Mouse (Mus musculus): ENCODE measurements around the gene Mical2. TPM values are rescaled to one million over a fixed set of nuclear protein-coding genes. Genes with fewer than 3 reads are reported as not detected.

The Mical2 gene
- polyA plus RNA-seq, 1 experiment from 2014 or later, result 1.9 TPM

DNA sequence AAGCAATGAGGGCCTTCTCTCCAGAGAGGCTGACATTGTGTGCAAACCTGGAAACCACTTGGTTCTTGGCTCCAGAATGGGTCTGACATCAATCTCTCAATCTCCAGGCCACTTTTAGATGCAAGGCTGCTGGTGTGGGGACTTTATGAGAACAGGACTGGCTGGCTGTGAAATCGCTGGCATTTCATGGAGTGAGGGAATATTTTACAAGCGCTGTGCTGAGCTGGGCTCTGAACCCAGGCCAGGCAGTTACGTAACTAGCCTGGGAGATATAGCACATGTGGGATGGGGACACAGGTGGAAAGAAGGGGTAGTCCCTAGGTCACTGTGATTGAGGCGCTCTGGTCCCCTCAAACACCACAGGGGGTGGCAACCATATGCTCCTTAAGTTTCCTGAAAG, 33.4 kb upstream of the Mical2 start:
- H3K27ac ChIP-seq (ENCODE audit: low read depth, low read length), result no peak overlapping the region
- no peaks in the 10 kb centered on the region for H3K9me3 ChIP-seq (ENCODE audit: control insufficient read depth, low read length)
- no peak overlapping the region for H3K4me3 ChIP-seq (ENCODE audit: low read depth, low read length)
- ATAC-seq (replicated peaks; ENCODE audit: low FRiP score) (no peak), DNase-seq (ENCODE audit: low spot score) (no peak)
- 89% methylated on average over 4 of the region's 4 CpGs for WGBS
- H3K27me3 ChIP-seq (ENCODE audit: control insufficient read depth, insufficient read depth, low read length), result no peaks in the 10 kb centered on the region
- no peaks in the 10 kb centered on the region for H3K4me1 ChIP-seq (replicated peaks; ENCODE audit: control insufficient read depth, insufficient read depth, low read length)
- H3K36me3 ChIP-seq (ENCODE audit: control insufficient read depth, insufficient read depth, low read length), result no peaks in the 10 kb centered on the region
- no peak overlapping the region for H3K9ac ChIP-seq (ENCODE audit: low read length)
- H3K4me2 ChIP-seq (ENCODE audit: low read depth, low read length, severe bottlenecking), result no peak overlapping the region

DNA sequence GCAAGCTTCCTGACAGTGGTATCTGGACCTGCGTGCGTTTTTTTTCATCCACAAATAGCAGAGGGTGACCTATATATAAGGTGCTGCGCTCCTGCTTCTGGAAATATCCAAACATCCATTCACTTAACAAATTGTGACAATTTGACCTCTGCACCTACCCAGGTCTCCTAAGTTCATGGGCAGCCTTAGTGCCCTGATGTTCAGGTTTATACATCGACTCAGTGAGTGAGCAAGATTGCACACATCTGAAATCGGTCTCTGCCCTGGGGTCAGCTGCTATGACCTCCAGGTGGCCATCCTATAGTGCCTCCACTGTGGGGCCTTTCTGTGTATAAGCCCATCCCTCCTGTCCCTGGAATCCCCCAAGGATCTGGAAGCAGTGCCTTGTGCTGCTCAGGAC, 32.9 kb upstream of the Mical2 start:
- ATAC-seq (replicated peaks; ENCODE audit: low FRiP score) (no peak), DNase-seq (ENCODE audit: low spot score) (no peak)
- H3K4me1 ChIP-seq (replicated peaks; ENCODE audit: control insufficient read depth, insufficient read depth, low read length), result no peaks in the 10 kb centered on the region
- no peak overlapping the region for H3K4me2 ChIP-seq (ENCODE audit: low read depth, low read length, severe bottlenecking)
- H3K27me3 ChIP-seq (ENCODE audit: control insufficient read depth, insufficient read depth, low read length), result no peaks in the 10 kb centered on the region
- H3K27ac ChIP-seq (ENCODE audit: low read depth, low read length), result no peak overlapping the region
- no peaks in the 10 kb centered on the region for H3K36me3 ChIP-seq (ENCODE audit: control insufficient read depth, insufficient read depth, low read length)
- H3K9ac ChIP-seq (ENCODE audit: low read length), result no peak overlapping the region
- H3K4me3 ChIP-seq (ENCODE audit: low read depth, low read length), result no peak overlapping the region
- no peaks in the 10 kb centered on the region for H3K9me3 ChIP-seq (ENCODE audit: control insufficient read depth, low read length)
- 90% methylated on average over 5 of the region's 5 CpGs for WGBS

DNA sequence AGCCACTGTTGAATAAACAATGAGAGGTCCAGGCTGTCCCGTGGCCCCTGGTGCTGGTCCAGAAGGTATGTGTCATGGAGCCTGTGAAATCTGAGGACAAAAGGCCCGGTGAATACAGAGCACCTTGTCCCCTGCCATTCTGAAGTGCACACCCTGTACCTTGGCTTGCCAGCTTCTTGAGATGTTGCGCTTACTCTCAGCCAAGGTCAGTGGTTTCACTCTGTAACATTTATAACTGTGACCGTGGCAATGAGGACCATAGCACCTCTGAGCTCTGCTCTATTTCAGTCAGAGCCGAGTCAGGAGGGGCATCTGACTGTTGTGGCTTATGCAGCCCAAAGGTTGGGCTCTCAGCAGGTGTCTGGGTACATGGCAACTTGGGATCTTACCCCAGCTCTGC, 31.4 kb upstream of the Mical2 start:
- DNase-seq (ENCODE audit: low spot score) (no peak), ATAC-seq (replicated peaks; ENCODE audit: low FRiP score) (no peak)
- Histone ChIP-seq H3K4me1 (replicated peaks; ENCODE audit: control insufficient read depth, insufficient read depth, low read length) (no peaks in the 10 kb centered on the region), H3K4me3 (ENCODE audit: low read depth, low read length) (no peak overlapping the region), H3K9ac (ENCODE audit: low read length) (no peak overlapping the region), H3K36me3 (ENCODE audit: control insufficient read depth, insufficient read depth, low read length) (no peaks in the 10 kb centered on the region), H3K27ac (ENCODE audit: low read depth, low read length) (no peak overlapping the region), H3K27me3 (ENCODE audit: control insufficient read depth, insufficient read depth, low read length) (no peaks in the 10 kb centered on the region), H3K9me3 (ENCODE audit: control insufficient read depth, low read length) (no peaks in the 10 kb centered on the region), H3K4me2 (ENCODE audit: low read depth, low read length, severe bottlenecking) (no peak overlapping the region)
- 83% methylated on average over 5 of the region's 5 CpGs for WGBS

DNA sequence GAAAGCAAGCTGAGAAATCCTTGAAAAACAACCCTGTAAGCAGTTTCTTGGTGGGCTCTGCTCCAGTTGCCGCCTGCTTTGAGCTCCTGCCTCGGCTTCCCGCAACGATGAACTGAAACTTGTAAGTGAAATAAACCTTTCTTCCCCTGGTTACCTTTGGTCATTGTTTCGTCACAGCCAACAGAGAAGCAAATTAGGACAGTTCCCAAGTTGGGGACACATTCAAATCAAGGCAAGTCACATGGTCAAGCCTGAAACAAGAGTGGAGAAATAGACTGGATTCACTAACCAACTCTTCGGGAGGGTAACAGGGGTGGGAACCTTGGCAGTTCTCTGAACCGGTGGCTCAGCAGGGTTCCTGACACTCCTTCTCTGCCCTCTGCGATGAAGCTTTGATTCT, 28.2 kb upstream of the Mical2 start:
- no peak for DNase-seq (ENCODE audit: low spot score)
- no peak for ATAC-seq (replicated peaks; ENCODE audit: low FRiP score)
- no peak overlapping the region for H3K4me2 ChIP-seq (ENCODE audit: low read depth, low read length, severe bottlenecking)
- H3K27ac ChIP-seq (ENCODE audit: low read depth, low read length), result no peak overlapping the region
- no peak overlapping the region for H3K4me3 ChIP-seq (ENCODE audit: low read depth, low read length)
- no peaks in the 10 kb centered on the region for H3K27me3 ChIP-seq (ENCODE audit: control insufficient read depth, insufficient read depth, low read length)
- 84% methylated on average over 8 of the region's 8 CpGs for WGBS
- H3K4me1 ChIP-seq (replicated peaks; ENCODE audit: control insufficient read depth, insufficient read depth, low read length), result no peaks in the 10 kb centered on the region
- H3K9me3 ChIP-seq (ENCODE audit: control insufficient read depth, low read length), result no peaks in the 10 kb centered on the region
- no peak overlapping the region for H3K9ac ChIP-seq (ENCODE audit: low read length)
- H3K36me3 ChIP-seq (ENCODE audit: control insufficient read depth, insufficient read depth, low read length), result no peaks in the 10 kb centered on the region

- no peak overlapping the region for H3K4me2 ChIP-seq (ENCODE audit: low read depth, low read length, severe bottlenecking)
- H3K36me3 ChIP-seq (ENCODE audit: control insufficient read depth, insufficient read depth, low read length), result no peaks in the 10 kb centered on the region
- H3K4me1 ChIP-seq (replicated peaks; ENCODE audit: control insufficient read depth, insufficient read depth, low read length), result no peaks in the 10 kb centered on the region
- H3K9me3 ChIP-seq (ENCODE audit: control insufficient read depth, low read length), result no peaks in the 10 kb centered on the region
- H3K27me3 ChIP-seq (ENCODE audit: control insufficient read depth, insufficient read depth, low read length), result no peaks in the 10 kb centered on the region
- 66% methylated on average over 3 of the region's 3 CpGs for WGBS
- no peak overlapping the region for H3K27ac ChIP-seq (ENCODE audit: low read depth, low read length)
- no peak overlapping the region for H3K4me3 ChIP-seq (ENCODE audit: low read depth, low read length)
- H3K9ac ChIP-seq (ENCODE audit: low read length), result no peak overlapping the region
- no peak for DNase-seq (ENCODE audit: low spot score)
- ATAC-seq (replicated peaks; ENCODE audit: low FRiP score), result no peak
Measured at GRCm38 (mm10) chr7:112199343-112199742, 26.3 kb upstream of the Mical2 start.

GRCm38 (mm10) chr7:112200761-112201160, 24.9 kb upstream of the Mical2 start:
- DNase-seq (ENCODE audit: low spot score), result no peak
- H3K27me3 ChIP-seq (ENCODE audit: control insufficient read depth, insufficient read depth, low read length), result no peaks in the 10 kb centered on the region
- H3K4me2 ChIP-seq (ENCODE audit: low read depth, low read length, severe bottlenecking), result no peak overlapping the region
- no peaks in the 10 kb centered on the region for H3K9me3 ChIP-seq (ENCODE audit: control insufficient read depth, low read length)
- no peaks in the 10 kb centered on the region for H3K36me3 ChIP-seq (ENCODE audit: control insufficient read depth, insufficient read depth, low read length)
- H3K9ac ChIP-seq (ENCODE audit: low read length), result no peak overlapping the region
- H3K27ac ChIP-seq (ENCODE audit: low read depth, low read length), result no peak overlapping the region
- H3K4me3 ChIP-seq (ENCODE audit: low read depth, low read length), result no peak overlapping the region
- no peaks in the 10 kb centered on the region for H3K4me1 ChIP-seq (replicated peaks; ENCODE audit: control insufficient read depth, insufficient read depth, low read length)
- ATAC-seq (replicated peaks; ENCODE audit: low FRiP score), result no peak
- 46% methylated on average over 4 of the region's 4 CpGs for WGBS

DNA sequence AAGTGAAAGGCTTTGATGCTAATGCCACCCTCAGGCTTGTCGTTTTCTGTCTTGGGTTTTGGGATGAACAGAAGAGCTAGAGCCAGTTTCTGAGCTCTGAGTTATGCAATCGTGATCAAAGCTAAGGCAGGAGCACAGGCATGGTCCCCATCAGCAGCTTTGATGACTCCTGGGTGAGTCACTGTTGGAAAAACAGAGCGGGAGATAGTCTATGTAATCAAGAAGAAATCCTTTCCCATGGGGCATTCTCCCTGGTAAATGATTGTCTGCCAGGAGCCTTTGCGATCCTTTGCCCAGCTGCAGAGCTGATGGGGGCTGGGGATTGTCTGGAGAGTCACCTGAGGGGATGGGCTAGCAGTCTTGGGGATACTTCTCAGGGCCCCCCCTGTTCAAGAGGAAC, 23.5 kb upstream of the Mical2 start:
- WGBS, result 74% methylated on average over 4 of the region's 4 CpGs
- H3K4me3 ChIP-seq (ENCODE audit: low read depth, low read length), result no peak overlapping the region

DNA sequence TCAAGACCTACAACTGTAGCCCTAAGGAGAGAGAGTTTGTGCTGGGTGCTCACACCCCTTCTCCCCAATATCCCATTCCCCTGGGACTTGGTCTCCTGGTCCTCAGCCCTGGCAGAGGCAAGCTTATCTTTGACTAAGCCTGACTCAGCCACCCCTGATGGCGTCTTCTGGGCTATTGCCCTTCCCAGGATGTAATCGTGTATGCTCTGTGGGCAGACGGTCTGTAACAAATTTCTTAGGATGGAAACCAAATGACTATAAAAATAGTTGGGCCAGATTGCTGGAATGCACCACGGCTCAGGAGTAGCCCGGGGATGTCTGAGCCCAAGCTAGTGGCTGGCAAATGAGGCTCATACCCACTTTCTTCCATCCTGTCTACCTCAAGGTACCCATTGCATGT, 22.8 kb upstream of the Mical2 start:
- H3K36me3 ChIP-seq (ENCODE audit: control insufficient read depth, insufficient read depth, low read length), result no peaks in the 10 kb centered on the region
- ATAC-seq (replicated peaks; ENCODE audit: low FRiP score) (no peak), DNase-seq (ENCODE audit: low spot score) (no peak)
- WGBS, result 85% methylated on average over 5 of the region's 5 CpGs
- no peaks in the 10 kb centered on the region for H3K9me3 ChIP-seq (ENCODE audit: control insufficient read depth, low read length)
- no peak overlapping the region for H3K4me2 ChIP-seq (ENCODE audit: low read depth, low read length, severe bottlenecking)
- H3K9ac ChIP-seq (ENCODE audit: low read length), result no peak overlapping the region
- no peak overlapping the region for H3K4me3 ChIP-seq (ENCODE audit: low read depth, low read length)
- H3K27ac ChIP-seq (ENCODE audit: low read depth, low read length), result no peak overlapping the region
- no peaks in the 10 kb centered on the region for H3K27me3 ChIP-seq (ENCODE audit: control insufficient read depth, insufficient read depth, low read length)
- no peaks in the 10 kb centered on the region for H3K4me1 ChIP-seq (replicated peaks; ENCODE audit: control insufficient read depth, insufficient read depth, low read length)

More for the DNA sequence above, 23.5 kb upstream of the Mical2 start:
- ATAC-seq (replicated peaks; ENCODE audit: low FRiP score), result no peak
- H3K4me1 ChIP-seq (replicated peaks; ENCODE audit: control insufficient read depth, insufficient read depth, low read length), result no peaks in the 10 kb centered on the region
- no peak overlapping the region for H3K9ac ChIP-seq (ENCODE audit: low read length)
- H3K9me3 ChIP-seq (ENCODE audit: control insufficient read depth, low read length), result no peaks in the 10 kb centered on the region
- no peaks in the 10 kb centered on the region for H3K27me3 ChIP-seq (ENCODE audit: control insufficient read depth, insufficient read depth, low read length)
- H3K27ac ChIP-seq (ENCODE audit: low read depth, low read length), result no peak overlapping the region
- no peak overlapping the region for H3K4me2 ChIP-seq (ENCODE audit: low read depth, low read length, severe bottlenecking)
- no peak for DNase-seq (ENCODE audit: low spot score)
- no peaks in the 10 kb centered on the region for H3K36me3 ChIP-seq (ENCODE audit: control insufficient read depth, insufficient read depth, low read length)

- Histone ChIP-seq H3K4me2 (ENCODE audit: low read depth, low read length, severe bottlenecking) (no peak overlapping the region), H3K36me3 (ENCODE audit: control insufficient read depth, insufficient read depth, low read length) (no peaks in the 10 kb centered on the region), H3K27me3 (ENCODE audit: control insufficient read depth, insufficient read depth, low read length) (no peaks in the 10 kb centered on the region), H3K4me1 (replicated peaks; ENCODE audit: control insufficient read depth, insufficient read depth, low read length) (no peaks in the 10 kb centered on the region), H3K4me3 (ENCODE audit: low read depth, low read length) (no peak overlapping the region), H3K27ac (ENCODE audit: low read depth, low read length) (no peak overlapping the region), H3K9me3 (ENCODE audit: control insufficient read depth, low read length) (no peaks in the 10 kb centered on the region), H3K9ac (ENCODE audit: low read length) (no peak overlapping the region)
- ATAC-seq (replicated peaks; ENCODE audit: low FRiP score) (no peak), DNase-seq (ENCODE audit: low spot score) (no peak)
- WGBS, result 77% methylated on average over 5 of the region's 5 CpGs
Measured at GRCm38 (mm10) chr7:112203937-112204336, 21.7 kb upstream of the Mical2 start.

Data from forebrain, embryonic 11.5 days (tissue).